Mouse (Mus musculus) heart, adult 2 months (tissue): ENCODE measurements around the gene Bdh2. TPM values are rescaled to one million over a fixed set of nuclear protein-coding genes. Genes with fewer than 3 reads are reported as not detected.

Experiments used
- DNase-seq, 2 experiments: peaks; one replicate each; pipeline ENCODE4 v3.0.0; 2021
- H3K27ac ChIP-seq: fragments of 200-600 bp; 2 replicates; pipeline ENCODE4 v1.8.1; 2022
- H3K27me3 ChIP-seq: fragments of 200-500 bp; 2 replicates; pipeline ENCODE4 v1.6.1; 2012; ENCODE audit warnings: mild to moderate bottlenecking, low read length, inconsistent platforms, mixed read lengths; ENCODE audit not compliant: control insufficient read depth, insufficient read depth
- H3K36me3 ChIP-seq: fragments of 200-500 bp; 2 replicates; pipeline ENCODE4 v1.6.1; 2012; ENCODE audit warnings: low read length, inconsistent platforms; ENCODE audit not compliant: control insufficient read depth, insufficient read depth
- H3K4me1 ChIP-seq: fragments of 200-500 bp; 2 replicates; pipeline ENCODE4 v1.6.1; 2011; ENCODE audit warnings: low read length; ENCODE audit not compliant: control insufficient read depth, insufficient read depth
- H3K4me3 ChIP-seq: fragments of 200-600 bp; 2 replicates; pipeline ENCODE4 v1.8.1; 2022
- H3K79me2 ChIP-seq: fragments of 200-500 bp; replicated peaks from 2 replicates; pipeline ENCODE4 v1.6.1; 2012; ENCODE audit warnings: mild to moderate bottlenecking, inconsistent platforms, low read length, moderate library complexity, mixed read lengths; ENCODE audit not compliant: control insufficient read depth, insufficient read depth
- H3K9ac ChIP-seq: fragments of 200-500 bp; 2 replicates; pipeline ENCODE4 v1.6.1; 2012; ENCODE audit warnings: low read depth, mild to moderate bottlenecking, control low read depth, inconsistent platforms, low read length, mixed read lengths
- CTCF ChIP-seq: fragments of 200-600 bp; IDR thresholded peaks from 2 replicates; pipeline ENCODE4 v1.8.1; 2022; ENCODE audit warnings: antibody characterized with exemption, mild to moderate bottlenecking, moderate library complexity
- EP300 ChIP-seq: fragments of 200-500 bp; IDR thresholded peaks from 2 replicates; pipeline ENCODE4 v1.6.1; 2011; ENCODE audit warnings: low read depth, low read length, control low read depth; ENCODE audit not compliant: insufficient read depth
- POLR2A ChIP-seq: fragments of 200-500 bp; IDR thresholded peaks from 2 replicates; pipeline ENCODE4 v1.6.1; 2011; ENCODE audit warnings: mild to moderate bottlenecking, low read depth, low read length, control low read depth; ENCODE audit not compliant: insufficient read depth
- WGBS: fragments of 180-500 bp; shearing (Covaris S2); methylation state at CpG from one replicate; pipeline ENCODE4 v1.1.7; 2018; 5-methylcytosine and 5-hydroxymethylcytosine counted together
- intact Hi-C: fragments of 180-260 bp; cut with DNase I; formaldehyde crosslinking; loops from one replicate; pipeline ENCODE4 v1.15.1; 2025
- polyA plus RNA-seq: library from polyadenylated mRNA; depleted of rRNA; stranded (reverse); fragments of >200 nt; gene quantifications from 2 replicates; pipeline ENCODE4 v1.2.3, GENCODE M21; 2012
- total RNA-seq, 2 experiments: library from RNA; stranded (reverse); gene quantifications; 2 replicates each; pipeline ENCODE4 v1.2.3; 2021

Gene Bdh2
- total and polyA plus RNA-seq, 3 experiments: 1.6 to 4.8 (median 3.3) TPM

- no peak overlapping the region for H3K27ac ChIP-seq
- H3K36me3 ChIP-seq: no peaks in the 10 kb centered on the region
- no peak for DNase-seq
- TF ChIP-seq POLR2A (no peak), EP300 (no peak), CTCF (no peak)
- WGBS: 59% methylated on average over 6 of the region's 6 CpGs
- H3K79me2 ChIP-seq: no peaks in the 10 kb centered on the region
- H3K4me3 ChIP-seq: no peak overlapping the region
- intact Hi-C loops: no loop called here
- no peak overlapping the region for H3K9ac ChIP-seq
- H3K27me3 ChIP-seq: no peaks in the 10 kb centered on the region
- no peaks in the 10 kb centered on the region; the same call in 1 of the 2 replicates for H3K4me1 ChIP-seq
Measured at GRCm38 (mm10) chr3:135300081-135300480, 19.1 kb downstream of the Bdh2 start.

- Histone ChIP-seq H3K27ac (no peak overlapping the region), H3K9ac (no peak overlapping the region), H3K4me3 (no peak overlapping the region), H3K27me3 (no peaks in the 10 kb centered on the region), H3K36me3 (no peaks in the 10 kb centered on the region), H3K4me1 (no peaks in the 10 kb centered on the region), H3K79me2 (no peaks in the 10 kb centered on the region)
- intact Hi-C loops: no loop called here
- TF ChIP-seq POLR2A (no peak), CTCF (no peak), EP300 (no peak)
- 69% methylated on average over 6 of the region's 6 CpGs for WGBS
- DNase-seq: no peak
Measured at GRCm38 (mm10) chr3:135304060-135304459, 23.0 kb downstream of the Bdh2 start.

GRCm38 (mm10) chr3:135304566-135304965 lies 23.5 kb downstream of the Bdh2 start:
- no peaks in the 10 kb centered on the region for H3K36me3 ChIP-seq
- WGBS: 55% methylated on average over 9 of the region's 9 CpGs
- no peak overlapping the region for H3K9ac ChIP-seq
- H3K4me3 ChIP-seq: no peak overlapping the region
- no peak for DNase-seq
- intact Hi-C loops: no loop called here
- no peaks in the 10 kb centered on the region for H3K79me2 ChIP-seq
- H3K27me3 ChIP-seq: no peaks in the 10 kb centered on the region
- TF ChIP-seq CTCF: no peak
- no peak for TF ChIP-seq EP300
- no peak for TF ChIP-seq POLR2A
- H3K27ac ChIP-seq: no peak overlapping the region
- no peaks in the 10 kb centered on the region for H3K4me1 ChIP-seq

DNA sequence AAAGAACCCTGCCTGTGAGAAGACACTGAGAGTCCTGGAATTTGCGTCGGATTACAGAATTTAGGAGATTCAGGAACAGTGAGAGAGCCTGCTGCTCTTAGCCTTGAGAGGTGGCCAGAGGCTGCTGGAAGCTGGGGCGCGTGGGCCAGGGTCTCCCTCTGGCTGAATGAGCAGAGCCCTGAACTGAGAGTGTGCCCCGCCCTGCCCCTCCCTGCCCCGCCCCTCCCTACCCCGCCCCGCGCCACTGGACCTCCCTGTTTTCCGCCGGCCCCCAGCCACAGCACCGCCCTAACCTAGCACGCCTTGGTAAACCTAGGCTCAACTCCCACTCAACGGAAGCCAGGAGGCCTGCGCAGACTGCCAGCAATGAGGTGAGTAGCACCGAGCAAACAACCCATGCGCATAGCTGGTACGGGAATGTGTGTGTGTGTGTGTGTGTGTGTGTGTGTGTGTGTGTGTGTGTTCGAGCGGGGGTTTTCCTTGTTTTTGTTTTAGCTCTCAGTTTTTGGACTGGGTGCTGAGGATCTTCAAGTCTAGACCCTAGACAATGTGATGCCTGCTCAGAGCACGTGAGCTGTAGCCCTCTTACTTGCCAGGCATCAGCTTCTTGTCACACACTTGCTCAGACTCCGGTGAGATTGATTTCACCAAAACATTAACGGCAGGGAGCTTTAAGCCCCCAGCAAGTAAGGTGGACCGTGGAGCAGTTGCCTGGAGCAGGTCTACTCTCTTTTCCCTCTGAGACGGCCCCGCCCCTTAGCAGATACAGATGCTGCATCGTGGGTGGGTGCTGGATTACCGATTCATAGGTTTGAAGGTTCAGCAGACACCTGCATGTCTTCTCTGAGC lies 26.6 kb downstream of the Bdh2 start, which contains the start of gene Slc9b2:
Slc9b2 (plus strand) TSS at position 290 of the 849 bp plus-strand sequence.
- no peak within 1 kb of the TSS for H3K27ac ChIP-seq
- intact Hi-C loops: no loop called here
- TF ChIP-seq POLR2A (no peak), EP300 (no peak), CTCF (no peak)
- no peaks in the 10 kb centered on the region for H3K27me3 ChIP-seq
- H3K4me1 ChIP-seq: no peaks in the 10 kb centered on the region
- no peaks in the 10 kb centered on the region for H3K79me2 ChIP-seq
- no peak within 1 kb of the TSS for H3K9ac ChIP-seq
- H3K36me3 ChIP-seq: no peaks in the 10 kb centered on the region
- WGBS: 13% methylated on average over 28 of the region's 28 CpGs
- no peak for DNase-seq
- H3K4me3 ChIP-seq: no peak within 1 kb of the TSS

- H3K79me2 ChIP-seq: no peaks in the 10 kb centered on the region
- no peaks in the 10 kb centered on the region for H3K27me3 ChIP-seq
- no peak overlapping the region for H3K27ac ChIP-seq
- no peak overlapping the region for H3K9ac ChIP-seq
- no peak overlapping the region for H3K4me3 ChIP-seq
- intact Hi-C loops: no loop called here
- DNase-seq: no peak
- H3K36me3 ChIP-seq: no peaks in the 10 kb centered on the region
- WGBS: 45% methylated on average over 2 of the region's 2 CpGs
- no peaks in the 10 kb centered on the region for H3K4me1 ChIP-seq
- TF ChIP-seq POLR2A: no peak
- TF ChIP-seq EP300: no peak
- no peak for TF ChIP-seq CTCF
Measured at GRCm38 (mm10) chr3:135312916-135313491, 32.0 kb downstream of the Bdh2 start.

- Histone ChIP-seq H3K27ac (no peak overlapping the region), H3K4me1 (no peaks in the 10 kb centered on the region), H3K9ac (no peak overlapping the region), H3K79me2 (no peaks in the 10 kb centered on the region), H3K4me3 (no peak overlapping the region), H3K27me3 (no peaks in the 10 kb centered on the region), H3K36me3 (no peaks in the 10 kb centered on the region)
- DNase-seq: no peak
- 55% methylated on average over 2 of the region's 2 CpGs for WGBS
- intact Hi-C loops: no loop called here
- no peak for TF ChIP-seq CTCF
- TF ChIP-seq POLR2A: no peak
- TF ChIP-seq EP300: no peak
Measured at GRCm38 (mm10) chr3:135313727-135314126, 32.7 kb downstream of the Bdh2 start.
